Comparison of ENCODE assay signal across 8 mouse cellular contexts in the genomic region with DNA sequence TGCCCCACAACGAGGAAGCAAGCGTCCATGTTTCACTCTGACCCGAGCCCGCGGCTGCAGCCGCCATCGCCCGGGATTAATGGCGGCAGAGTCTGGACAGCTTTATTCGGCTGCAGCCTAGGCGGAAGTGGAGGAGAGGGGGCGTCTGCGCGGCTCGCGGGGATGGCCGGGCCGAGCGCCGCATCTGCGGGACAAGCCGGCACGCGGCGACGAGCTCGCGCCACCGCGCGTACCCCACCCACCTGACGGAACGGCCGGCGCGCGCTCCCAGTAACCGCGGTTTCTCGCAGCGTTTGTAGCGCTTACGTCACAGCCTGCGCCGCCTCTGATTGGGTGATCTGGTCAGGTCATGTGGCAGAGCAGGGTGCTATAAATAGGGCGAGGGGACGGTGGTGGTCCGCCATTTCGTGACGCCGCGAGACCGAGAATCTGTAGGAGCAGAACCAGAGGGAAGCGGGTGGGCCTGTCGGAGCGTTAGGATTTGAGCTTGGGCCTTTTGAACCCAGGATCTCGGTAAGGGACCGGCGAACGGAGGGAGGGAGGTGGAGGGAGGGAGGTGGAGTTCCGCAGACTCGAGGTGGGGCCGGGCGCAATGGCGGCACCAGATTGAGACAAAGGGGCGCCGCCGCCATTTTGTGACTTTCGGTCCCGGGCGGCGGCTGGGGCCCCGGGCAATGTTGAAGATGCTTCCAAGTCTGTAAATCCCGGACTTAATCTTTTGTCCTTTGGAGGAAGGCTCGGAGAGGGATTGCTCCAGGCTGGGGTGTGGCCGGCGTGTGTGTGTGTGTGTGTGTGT. TPM values are rescaled to one million over a fixed set of nuclear protein-coding genes. Genes with fewer than 3 reads are reported as not detected.
DNase-seq lines count a peak whose midpoint lies in the region; ATAC-seq and TF ChIP-seq lines count a peak whose summit lies in the region.

Gene Srsf3, plus strand, starts transcription at position 355 of the 796 bp plus-strand sequence.

- H3K9me3 ChIP-seq in embryonic facial prominence, embryonic 13.5 days = no peaks in the 10 kb centered on the region
- no peaks in the 10 kb centered on the region for H3K9me3 ChIP-seq in limb, embryonic 13.5 days
- H3K9me3 ChIP-seq in midbrain, embryonic 16.5 days (replicated peaks; ENCODE audit: control insufficient read depth, low read length, poor library complexity, severe bottlenecking) = no peaks in the 10 kb centered on the region

- ATAC-seq in embryonic facial prominence, embryonic 13.5 days (ENCODE audit: insufficient number of reproducible peaks, insufficient read depth, low FRiP score, low TSS enrichment, low read depth) = peak; percentile 98
- peak; percentile 98 for ATAC-seq in limb, embryonic 13.5 days (ENCODE audit: low FRiP score, low read depth)
- ATAC-seq in midbrain, embryonic 16.5 days = peak; percentile 98

- under 1% methylated on average over 77 of the region's 77 CpGs for WGBS in embryonic facial prominence, embryonic 13.5 days
- under 1% methylated on average over 77 of the region's 77 CpGs for WGBS in heart, adult 2 months
- WGBS in limb, embryonic 13.5 days = under 1% methylated on average over 72 of the region's 77 CpGs
- WGBS in midbrain, embryonic 16.5 days = under 1% methylated on average over 75 of the region's 77 CpGs

- H3K4me1 ChIP-seq in embryonic facial prominence, embryonic 13.5 days = peaks cover 28% of the 10 kb centered on the region
- peaks cover 3% of the 10 kb centered on the region; the same call in 1 of the 2 replicates for H3K4me1 ChIP-seq in heart, adult 2 months (ENCODE audit: control insufficient read depth, insufficient read depth, low read length)
- H3K4me1 ChIP-seq in limb, embryonic 13.5 days = peaks cover 27% of the 10 kb centered on the region
- H3K4me1 ChIP-seq in midbrain, embryonic 16.5 days (ENCODE audit: control insufficient read depth, insufficient read depth, low read length) = peaks cover 26% of the 10 kb centered on the region

- H3K27me3 ChIP-seq in embryonic facial prominence, embryonic 13.5 days = no peaks in the 10 kb centered on the region
- no peaks in the 10 kb centered on the region for H3K27me3 ChIP-seq in heart, adult 2 months (ENCODE audit: control insufficient read depth, insufficient read depth, low read length)
- no peaks in the 10 kb centered on the region for H3K27me3 ChIP-seq in limb, embryonic 13.5 days
- no peaks in the 10 kb centered on the region for H3K27me3 ChIP-seq in midbrain, embryonic 16.5 days (ENCODE audit: control insufficient read depth, insufficient read depth, low read depth, low read length)

- peak; percentile 98 for DNase-seq in 3134 (ENCODE audit: extremely low read depth, insufficient read length, low spot score)
- peak; percentile 98 to 99 for DNase-seq in adrenal gland, postnatal 36 days
- DNase-seq in heart, adult 2 months = peak; percentile 97 to 99
- peak; percentile 98 to 99 for DNase-seq in kidney, adult 8-10 months
- DNase-seq in spleen, postnatal 10 days (ENCODE audit: low spot score in 2 of 2) = peak; percentile 98 to 99

- H3K4me3 ChIP-seq in embryonic facial prominence, embryonic 13.5 days = peak within 1 kb of the TSS; percentile 82
- H3K4me3 ChIP-seq in heart, adult 2 months = peak within 1 kb of the TSS; percentile 83
- peak within 1 kb of the TSS; percentile 72 for H3K4me3 ChIP-seq in limb, embryonic 13.5 days
- H3K4me3 ChIP-seq in midbrain, embryonic 16.5 days (ENCODE audit: low read depth, low read length) = peak within 1 kb of the TSS; percentile 77

- no peak for TF ChIP-seq CTCF in heart, adult 2 months (IDR thresholded peaks at IDR 0.05)

- H3K9ac ChIP-seq in embryonic facial prominence, embryonic 13.5 days = peak within 1 kb of the TSS; percentile 97
- peak within 1 kb of the TSS; percentile 94 for H3K9ac ChIP-seq in heart, adult 2 months (ENCODE audit: low read depth, low read length)
- peak within 1 kb of the TSS; percentile 96 for H3K9ac ChIP-seq in limb, embryonic 13.5 days
- H3K9ac ChIP-seq in midbrain, embryonic 16.5 days (ENCODE audit: low read depth, low read length) = peak within 1 kb of the TSS; percentile 91

- peak; percentile 85 for TF ChIP-seq EP300 in heart, adult 2 months (IDR thresholded peaks at IDR 0.05; ENCODE audit: insufficient read depth, low read depth, low read length)

- intact Hi-C loops in heart, adult 2 months (cut with DNase I) = loop anchor here (5.0 kb wide), 1 partner anchor 340 kb away; the partner anchor contains the start of genes Mapk14 and Slc26a8

- H3K79me2 ChIP-seq in heart, adult 2 months (replicated peaks; ENCODE audit: control insufficient read depth, insufficient read depth, low read length) = peaks cover 6% of the 10 kb centered on the region

- peak; percentile 100 for TF ChIP-seq POLR2A in heart, adult 2 months (IDR thresholded peaks at IDR 0.05; ENCODE audit: insufficient read depth, low read depth, low read length)

- H3K27ac ChIP-seq in embryonic facial prominence, embryonic 13.5 days = peak within 1 kb of the TSS; percentile 99
- peak within 1 kb of the TSS; percentile 99 for H3K27ac ChIP-seq in heart, adult 2 months
- H3K27ac ChIP-seq in limb, embryonic 13.5 days = peak within 1 kb of the TSS; percentile 99
- peak within 1 kb of the TSS; percentile 92 for H3K27ac ChIP-seq in midbrain, embryonic 16.5 days (ENCODE audit: low read length)

- peak within 1 kb of the TSS; percentile 95 for H3K4me2 ChIP-seq in embryonic facial prominence, embryonic 13.5 days
- peak within 1 kb of the TSS; percentile 89 for H3K4me2 ChIP-seq in limb, embryonic 13.5 days (replicated peaks)
- H3K4me2 ChIP-seq in midbrain, embryonic 16.5 days (ENCODE audit: low read length) = peak within 1 kb of the TSS; percentile 98

- peaks cover 14% of the 10 kb centered on the region for H3K36me3 ChIP-seq in embryonic facial prominence, embryonic 13.5 days
- peaks cover 22% of the 10 kb centered on the region for H3K36me3 ChIP-seq in heart, adult 2 months (ENCODE audit: control insufficient read depth, insufficient read depth, low read length)
- H3K36me3 ChIP-seq in limb, embryonic 13.5 days = peaks cover 17% of the 10 kb centered on the region
- H3K36me3 ChIP-seq in midbrain, embryonic 16.5 days (ENCODE audit: control insufficient read depth, insufficient read depth, low read length) = peaks cover 10% of the 10 kb centered on the region

RNA-seq across cellular contexts. Expression of gene Srsf3, which starts in this region (rescaled TPM):
- total RNA-seq in adrenal gland, postnatal 36 days (2021) = 100 to 1,000 TPM; 147 to 148 TPM
- 702 and 727 TPM in 2 replicates for polyA plus RNA-seq in embryonic facial prominence, embryonic 13.5 days (2015; fragmentation: Nextera tagmentation; extraction: Ambion mirVana)
- total RNA-seq in heart, adult 2 months (2021) = 10 to 100 TPM; 64.5 to 84.9 TPM
- polyA plus RNA-seq in heart, adult 2 months (2012; rRNA removed) = 84.5 and 104 TPM in 2 replicates
- 694 and 714 TPM in 2 replicates for polyA plus RNA-seq in limb, embryonic 13.5 days (2015; fragmentation: Nextera tagmentation; extraction: Ambion mirVana)
- polyA plus RNA-seq in midbrain, embryonic 16.5 days (2015; fragmentation: Nextera tagmentation; extraction: Ambion mirVana) = 425 and 475 TPM in 2 replicates

Comparison
In these comparisons a context has a peak if more than half of its experiments do, and no peak if none do; other contexts are left out.
1. Peak in every context shown above with its lines: DNase-seq, ATAC-seq, H3K4me3 ChIP-seq and H3K27ac ChIP-seq.